Mouse (Mus musculus) lung, embryonic 16.5 days (tissue): ENCODE data around the gene Apoh. TPM values are rescaled to one million over a fixed set of nuclear protein-coding genes. Genes with fewer than 3 reads are reported as not detected.

Source experiments
- ATAC-seq: fragments of 200-750 bp; cut with Nextera tagmentation; 2 replicates; pipeline ENCODE4 v1.8.0; 2017; ENCODE audit warnings: low read depth, mild to moderate bottlenecking, moderate library complexity
- H3K27ac ChIP-seq: fragments of 300-500 bp; sonication (generic); 2 replicates; pipeline ENCODE4 v1.5.1; 2014; ENCODE audit warnings: mild to moderate bottlenecking, control low read depth, low read length
- H3K27me3 ChIP-seq: fragments of 300-500 bp; sonication (generic); 2 replicates; pipeline ENCODE4 v1.6.1; 2014; ENCODE audit warnings: low read depth, low read length, mixed read lengths; ENCODE audit not compliant: control insufficient read depth, insufficient read depth
- H3K36me3 ChIP-seq: fragments of 300-500 bp; sonication (generic); 2 replicates; pipeline ENCODE4 v1.6.1; 2014; ENCODE audit warnings: low read length; ENCODE audit not compliant: control insufficient read depth, insufficient read depth
- H3K4me1 ChIP-seq: fragments of 300-500 bp; sonication (generic); replicated peaks from 2 replicates; pipeline ENCODE4 v1.6.1; 2014; ENCODE audit warnings: low read length, mixed read lengths; ENCODE audit not compliant: control insufficient read depth, insufficient read depth
- H3K4me2 ChIP-seq: fragments of 300-500 bp; sonication (generic); 2 replicates; pipeline ENCODE4 v1.6.1; 2014; ENCODE audit warnings: low read depth, low read length, control low read depth
- H3K4me3 ChIP-seq: fragments of 300-500 bp; sonication (generic); 2 replicates; pipeline ENCODE4 v1.5.1; 2014; ENCODE audit warnings: mild to moderate bottlenecking, low read length, control low read depth
- H3K9ac ChIP-seq: fragments of 300-500 bp; sonication (generic); 2 replicates; pipeline ENCODE4 v1.6.1; 2014; ENCODE audit warnings: low read length, control low read depth
- H3K9me3 ChIP-seq: fragments of 300-500 bp; sonication (generic); 2 replicates; pipeline ENCODE4 v1.6.1; 2016; ENCODE audit warnings: low read length; ENCODE audit not compliant: control insufficient read depth
- WGBS: fragments of 180-500 bp; shearing (Covaris S2); extraction: QIAGEN DNeasy Blood & Tissue Kit; methylation state at CpG from one replicate; pipeline ENCODE4 v1.1.7; 2014; 5-methylcytosine and 5-hydroxymethylcytosine counted together
- polyA plus RNA-seq: library from polyadenylated mRNA; unstranded; fragments of >200 nt; fragmentation: Nextera tagmentation; extraction: Ambion mirVana; gene quantifications from 2 replicates; pipeline ENCODE4 v1.2.1, GENCODE M21; 2015

Apoh gene
- polyA plus RNA-seq, 1 experiment from 2014 or later, result 1.2 TPM

GRCm38 (mm10) chr11:108384920-108385665 lies 41.9 kb downstream of the Apoh start:
- H3K4me2 ChIP-seq, result no peak overlapping the region
- no peak overlapping the region for H3K27ac ChIP-seq
- WGBS, result 55% methylated on average over 4 of the region's 4 CpGs
- ATAC-seq, result no peak
- H3K4me1 ChIP-seq, result no peaks in the 10 kb centered on the region
- no peaks in the 10 kb centered on the region for H3K9me3 ChIP-seq
- H3K9ac ChIP-seq, result no peak overlapping the region
- H3K4me3 ChIP-seq, result no peak overlapping the region
- no peaks in the 10 kb centered on the region for H3K27me3 ChIP-seq
- H3K36me3 ChIP-seq, result no peaks in the 10 kb centered on the region

- Histone ChIP-seq H3K36me3 (no peaks in the 10 kb centered on the region), H3K4me1 (no peaks in the 10 kb centered on the region), H3K4me3 (no peak overlapping the region), H3K27ac (no peak overlapping the region), H3K27me3 (no peaks in the 10 kb centered on the region), H3K4me2 (no peak overlapping the region), H3K9me3 (no peaks in the 10 kb centered on the region), H3K9ac (no peak overlapping the region)
- ATAC-seq, result no peak
- WGBS, result 92% methylated on average over 1 of the region's 1 CpGs
These were observed 42.5 kb downstream of the Apoh start for GRCm38 (mm10) chr11:108385666-108386024.

GRCm38 (mm10) chr11:108395061-108395460 lies 51.9 kb downstream of the Apoh start:
- ATAC-seq, result no peak
- Histone ChIP-seq H3K27ac (no peak overlapping the region), H3K9ac (no peak overlapping the region), H3K4me1 (no peaks in the 10 kb centered on the region), H3K4me2 (no peak overlapping the region), H3K9me3 (no peaks in the 10 kb centered on the region), H3K27me3 (no peaks in the 10 kb centered on the region), H3K36me3 (no peaks in the 10 kb centered on the region), H3K4me3 (no peak overlapping the region)
- WGBS, result 90% methylated on average over 9 of the region's 9 CpGs

GRCm38 (mm10) chr11:108396076-108396829 lies 53.1 kb downstream of the Apoh start:
- WGBS, result 71% methylated on average over 7 of the region's 7 CpGs
- H3K4me1 ChIP-seq, result no peaks in the 10 kb centered on the region
- H3K9ac ChIP-seq, result no peak overlapping the region
- H3K9me3 ChIP-seq, result no peaks in the 10 kb centered on the region
- no peaks in the 10 kb centered on the region for H3K27me3 ChIP-seq
- H3K4me3 ChIP-seq, result no peak overlapping the region
- H3K36me3 ChIP-seq, result no peaks in the 10 kb centered on the region
- H3K4me2 ChIP-seq, result no peak overlapping the region
- H3K27ac ChIP-seq, result no peak overlapping the region
- ATAC-seq, result no peak

- no peaks in the 10 kb centered on the region for H3K36me3 ChIP-seq
- 67% methylated on average over 7 of the region's 9 CpGs for WGBS
- no peak overlapping the region for H3K27ac ChIP-seq
- H3K4me2 ChIP-seq, result no peak overlapping the region
- no peak for ATAC-seq
- H3K4me3 ChIP-seq, result no peak overlapping the region
- no peaks in the 10 kb centered on the region for H3K4me1 ChIP-seq
- H3K9me3 ChIP-seq, result no peaks in the 10 kb centered on the region
- no peaks in the 10 kb centered on the region for H3K27me3 ChIP-seq
- no peak overlapping the region for H3K9ac ChIP-seq
These were observed 66.9 kb downstream of the Apoh start for GRCm38 (mm10) chr11:108409876-108410644.

- Histone ChIP-seq H3K36me3 (no peaks in the 10 kb centered on the region), H3K4me1 (no peaks in the 10 kb centered on the region), H3K9ac (no peak overlapping the region), H3K9me3 (no peaks in the 10 kb centered on the region), H3K4me3 (no peak overlapping the region), H3K4me2 (no peak overlapping the region), H3K27me3 (no peaks in the 10 kb centered on the region), H3K27ac (no peak overlapping the region)
- WGBS, result 93% methylated on average over 1 of the region's 1 CpGs
- no peak for ATAC-seq
These were observed 73.2 kb downstream of the Apoh start for GRCm38 (mm10) chr11:108416360-108416759.

GRCm38 (mm10) chr11:108418540-108418939 lies 75.4 kb downstream of the Apoh start:
- H3K4me2 ChIP-seq, result no peak overlapping the region
- H3K9me3 ChIP-seq, result no peaks in the 10 kb centered on the region
- H3K4me3 ChIP-seq, result no peak overlapping the region
- H3K27me3 ChIP-seq, result no peaks in the 10 kb centered on the region
- H3K36me3 ChIP-seq, result no peaks in the 10 kb centered on the region
- WGBS, result 39% methylated on average over 1 of the region's 1 CpGs
- peak; percentile 52; the same call in 1 of the 2 replicates for ATAC-seq
- no peak overlapping the region for H3K27ac ChIP-seq
- H3K9ac ChIP-seq, result no peak overlapping the region
- H3K4me1 ChIP-seq, result no peaks in the 10 kb centered on the region

GRCm38 (mm10) chr11:108419242-108419641 lies 76.1 kb downstream of the Apoh start:
- no peaks in the 10 kb centered on the region for H3K9me3 ChIP-seq
- 77% methylated on average over 6 of the region's 6 CpGs for WGBS
- no peak overlapping the region for H3K4me2 ChIP-seq
- no peak for ATAC-seq
- no peak overlapping the region for H3K27ac ChIP-seq
- H3K4me3 ChIP-seq, result no peak overlapping the region
- H3K4me1 ChIP-seq, result peaks cover 4% of the 10 kb centered on the region
- H3K27me3 ChIP-seq, result no peaks in the 10 kb centered on the region
- no peak overlapping the region for H3K9ac ChIP-seq
- H3K36me3 ChIP-seq, result no peaks in the 10 kb centered on the region

- no peak for ATAC-seq
- H3K36me3 ChIP-seq, result no peaks in the 10 kb centered on the region
- H3K27ac ChIP-seq, result no peak overlapping the region
- H3K9ac ChIP-seq, result no peak overlapping the region
- H3K4me3 ChIP-seq, result no peak overlapping the region
- H3K27me3 ChIP-seq, result no peaks in the 10 kb centered on the region
- H3K4me2 ChIP-seq, result no peak overlapping the region
- H3K9me3 ChIP-seq, result no peaks in the 10 kb centered on the region
- WGBS, result 63% methylated on average over 4 of the region's 4 CpGs
- peaks cover 5% of the 10 kb centered on the region for H3K4me1 ChIP-seq
These were observed 77.6 kb downstream of the Apoh start for GRCm38 (mm10) chr11:108420751-108421150.
